ENCODE assay signal across 11 mouse cellular contexts in the genomic region with DNA sequence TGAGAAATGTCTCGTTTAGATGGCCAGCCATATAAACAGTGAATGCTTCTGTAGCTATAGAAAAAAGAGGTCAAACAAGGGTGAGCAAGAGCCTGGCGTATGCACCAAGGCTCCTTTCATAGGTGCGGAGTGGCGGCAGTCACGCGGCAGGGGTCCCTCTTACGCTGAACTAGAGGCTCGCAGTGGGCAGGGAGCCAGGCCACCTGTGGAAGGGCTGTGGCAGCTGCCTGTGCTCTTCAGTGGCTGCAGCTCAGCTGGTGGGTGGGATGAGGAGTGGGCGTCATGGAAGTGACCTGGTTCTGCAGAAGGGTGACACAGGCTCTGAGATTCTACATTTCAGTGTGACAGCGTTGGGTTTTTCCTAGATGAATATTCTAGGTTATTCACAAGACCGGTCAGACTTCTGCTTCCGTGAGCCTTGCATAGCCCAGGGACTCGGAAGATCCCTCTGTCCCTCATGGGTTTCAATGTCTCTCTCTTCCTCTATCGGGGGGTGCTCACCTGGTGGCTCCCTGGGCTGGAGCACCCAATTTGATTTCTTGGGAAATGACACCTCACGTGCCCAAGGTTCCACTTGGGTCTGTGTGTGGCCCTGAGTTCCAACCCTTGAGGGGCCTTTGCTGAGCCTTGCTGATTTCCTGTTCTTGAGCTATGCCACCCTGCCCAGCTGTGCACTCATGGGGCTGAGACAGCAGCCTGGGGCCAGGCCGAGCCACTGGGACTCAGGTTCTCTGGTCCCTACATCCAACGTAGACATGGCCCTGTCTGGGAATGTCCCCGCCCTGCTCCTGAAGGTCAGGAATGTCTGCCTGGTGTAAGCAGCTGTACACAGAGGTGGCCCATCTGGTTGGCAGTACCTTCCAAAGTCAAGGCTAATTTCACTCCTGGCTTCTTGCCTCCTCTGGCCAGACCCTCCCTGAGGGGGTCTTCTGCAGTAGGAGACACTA. TPM values are rescaled to one million over a fixed set of nuclear protein-coding genes. Genes with fewer than 3 reads are reported as not detected.
A peak's percentile ranks its signal among the peaks of the same experiment; 100 is the strongest.
DNase-seq lines count a peak whose midpoint lies in the region; ATAC-seq and TF ChIP-seq lines count a peak whose summit lies in the region.
"Had no signal": no experiment of that assay in that cellular context is flagged by ENCODE, and none has a peak within 500 bp of the region (broad histone marks: within the 10 kb centered on the region; RNA-seq: fewer than 3 reads in every experiment).

No protein-coding gene starts in this region.

- no peak overlapping the region for H3K4me2 ChIP-seq in forebrain, postnatal 0 days (ENCODE audit: low read depth)
- H3K4me2 ChIP-seq in forebrain, embryonic 16.5 days (ENCODE audit: low read length) = no peak overlapping the region
- H3K4me2 ChIP-seq in lung, embryonic 14.5 days = peak overlapping the region; percentile 7; the same call in 1 of the 2 replicates
- H3K4me2 ChIP-seq: embryonic facial prominence, embryonic 15.5 days had no signal

- H3K36me3 ChIP-seq in forebrain, postnatal 0 days (ENCODE audit: insufficient read depth) = no peaks in the 10 kb centered on the region
- no peaks in the 10 kb centered on the region for H3K36me3 ChIP-seq in forebrain, embryonic 16.5 days (ENCODE audit: control insufficient read depth, insufficient read depth)
- H3K36me3 ChIP-seq in lung, embryonic 14.5 days (ENCODE audit: insufficient read depth) = no peaks in the 10 kb centered on the region
- no peaks in the 10 kb centered on the region for H3K36me3 ChIP-seq in E14TG2a.4 (ENCODE audit: insufficient read depth, low read length)
- H3K36me3 ChIP-seq in limb, embryonic 10.5 days = no peaks in the 10 kb centered on the region
- H3K36me3 ChIP-seq: embryonic facial prominence, embryonic 15.5 days had no signal

- H3K4me3 ChIP-seq in forebrain, postnatal 0 days (ENCODE audit: low read depth, low read length) = no peak overlapping the region
- no peak overlapping the region for H3K4me3 ChIP-seq in forebrain, embryonic 16.5 days (replicated peaks; ENCODE audit: low read length)
- H3K4me3 ChIP-seq in lung, embryonic 14.5 days (ENCODE audit: low read depth, low read length) = no peak overlapping the region
- no peak overlapping the region for H3K4me3 ChIP-seq in lung, adult 2 months (replicated peaks; ENCODE audit: extremely low read depth, low read depth, low read length)
- H3K4me3 ChIP-seq in E14TG2a.4 (replicated peaks; ENCODE audit: low read length) = 0 out of 2 replicates have a peak overlapping the region, but pooled peaks have one; percentile 7
- H3K4me3 ChIP-seq in limb, embryonic 10.5 days = no peak overlapping the region
- H3K4me3 ChIP-seq in layer of hippocampus, adult 2 months = no peak overlapping the region
- H3K4me3 ChIP-seq: embryonic facial prominence, embryonic 15.5 days had no signal

- no peak overlapping the region for H3K27ac ChIP-seq in forebrain, postnatal 0 days (ENCODE audit: low read depth, low read length)
- no peak overlapping the region for H3K27ac ChIP-seq in forebrain, embryonic 16.5 days (ENCODE audit: low read length)
- 0 out of 2 replicates have a peak overlapping the region, but pooled peaks have one; percentile 30 for H3K27ac ChIP-seq in lung, embryonic 14.5 days (ENCODE audit: low read depth)
- H3K27ac ChIP-seq in limb, embryonic 10.5 days = peak overlapping the region; percentile 15; the same call in 1 of the 2 replicates
- H3K27ac ChIP-seq in layer of hippocampus, adult 2 months = no peak overlapping the region
- H3K27ac ChIP-seq: embryonic facial prominence, embryonic 15.5 days had no signal

- TF ChIP-seq CTCF in forebrain, postnatal 0 days (IDR thresholded peaks at IDR 0.05; ENCODE audit: low read depth) = no peak
- TF ChIP-seq CTCF in lung, embryonic 14.5 days (IDR thresholded peaks at IDR 0.05; ENCODE audit: low read depth) = peak; percentile 22; the same call in 1 of the 2 replicates
- no peak for TF ChIP-seq CTCF in lung, adult 2 months (IDR thresholded peaks at IDR 0.05; ENCODE audit: insufficient read depth, low read length)
- no peak for TF ChIP-seq CTCF in E14TG2a.4 (conservative IDR thresholded peaks at IDR 0.05; ENCODE audit: low read length)
- TF ChIP-seq CTCF in layer of hippocampus, adult 2 months (conservative IDR thresholded peaks at IDR 0.05) = no peak

- WGBS in forebrain, postnatal 0 days = 54% methylated on average over 18 of the region's 18 CpGs
- 58% methylated on average over 18 of the region's 18 CpGs for WGBS in forebrain, embryonic 16.5 days
- 43% methylated on average over 18 of the region's 18 CpGs for WGBS in lung, embryonic 14.5 days
- 75% methylated on average over 18 of the region's 18 CpGs for WGBS in lung, adult 2 months
- 76% methylated on average over 18 of the region's 18 CpGs for WGBS in limb, embryonic 10.5 days

- no peaks in the 10 kb centered on the region for H3K27me3 ChIP-seq in forebrain, postnatal 0 days (ENCODE audit: insufficient read depth, low read length)
- no peaks in the 10 kb centered on the region for H3K27me3 ChIP-seq in forebrain, embryonic 16.5 days (replicated peaks; ENCODE audit: control insufficient read depth, insufficient read depth, low read length)
- H3K27me3 ChIP-seq in lung, embryonic 14.5 days (ENCODE audit: insufficient read depth, low read length) = no peaks in the 10 kb centered on the region
- no peaks in the 10 kb centered on the region; the same call in 1 of the 2 replicates for H3K27me3 ChIP-seq in E14TG2a.4 (ENCODE audit: insufficient read depth, low read length)
- H3K27me3 ChIP-seq in limb, embryonic 10.5 days (ENCODE audit: low read depth, poor library complexity, severe bottlenecking) = no peaks in the 10 kb centered on the region
- H3K27me3 ChIP-seq: embryonic facial prominence, embryonic 15.5 days had no signal

- no peak overlapping the region for H3K9ac ChIP-seq in forebrain, postnatal 0 days
- no peak overlapping the region for H3K9ac ChIP-seq in forebrain, embryonic 16.5 days (replicated peaks; ENCODE audit: low read depth, low read length)
- no peak overlapping the region for H3K9ac ChIP-seq in lung, embryonic 14.5 days
- H3K9ac ChIP-seq: embryonic facial prominence, embryonic 15.5 days had no signal

- no peak for TF ChIP-seq POLR2A in lung, adult 2 months (IDR thresholded peaks at IDR 0.05; ENCODE audit: borderline replicate concordance, extremely low read depth, low read depth, low read length)

- peak; percentile 37 for DNase-seq in forebrain, postnatal 0 days
- DNase-seq in lung, embryonic 14.5 days = peak; percentile 73
- DNase-seq in lung, adult 2 months = no peak
- no peak for DNase-seq in limb, embryonic 10.5 days (ENCODE audit: low spot score)
- DNase-seq in frontal cortex, postnatal 14 days (ENCODE audit: low spot score in 2 of 2) = no peak
- DNase-seq in layer of hippocampus, adult 2 months (ENCODE audit: low spot score in 2 of 2) = no peak
- DNase-seq: cerebellum, adult 9-11 months; gastrocnemius, postnatal 10 days had no signal

- no peaks in the 10 kb centered on the region for H3K9me3 ChIP-seq in forebrain, postnatal 0 days (ENCODE audit: low read length)
- no peaks in the 10 kb centered on the region for H3K9me3 ChIP-seq in forebrain, embryonic 16.5 days (ENCODE audit: control insufficient read depth, low read length)
- no peaks in the 10 kb centered on the region for H3K9me3 ChIP-seq in lung, embryonic 14.5 days (ENCODE audit: low read depth, low read length)
- no peaks in the 10 kb centered on the region for H3K9me3 ChIP-seq in E14TG2a.4 (ENCODE audit: low read length)
- H3K9me3 ChIP-seq in limb, embryonic 10.5 days (replicated peaks) = no peaks in the 10 kb centered on the region
- H3K9me3 ChIP-seq: embryonic facial prominence, embryonic 15.5 days had no signal

- H3K4me1 ChIP-seq in forebrain, postnatal 0 days (ENCODE audit: insufficient read depth) = peaks cover 1% of the 10 kb centered on the region
- H3K4me1 ChIP-seq in forebrain, embryonic 16.5 days (replicated peaks; ENCODE audit: control insufficient read depth, insufficient read depth, low read length) = peaks cover 11% of the 10 kb centered on the region
- peaks cover 11% of the 10 kb centered on the region; the same call in 1 of the 2 replicates for H3K4me1 ChIP-seq in lung, embryonic 14.5 days (ENCODE audit: insufficient read depth)
- H3K4me1 ChIP-seq in lung, adult 2 months (ENCODE audit: control insufficient read depth, insufficient read depth, low read length) = no peaks in the 10 kb centered on the region
- H3K4me1 ChIP-seq in E14TG2a.4 (replicated peaks; ENCODE audit: low read depth, low read length) = peaks cover 63% of the 10 kb centered on the region
- peaks cover 57% of the 10 kb centered on the region for H3K4me1 ChIP-seq in limb, embryonic 10.5 days

- no peak for ATAC-seq in forebrain, postnatal 0 days
- no peak for ATAC-seq in forebrain, embryonic 16.5 days
- ATAC-seq in lung, embryonic 14.5 days (ENCODE audit: insufficient read depth) = peak; percentile 55; the same call in 1 of the 2 replicates

RNA-seq across cellular contexts. Expression of a gene that starts 55.0 kb away (rescaled TPM):
- total RNA-seq in forebrain, postnatal 0 days (2014; rRNA removed) = 99.3 and 112 TPM in 2 replicates
- 99.7 and 112 TPM in 2 replicates for polyA plus RNA-seq in forebrain, postnatal 0 days (2015; fragmentation: Nextera tagmentation; extraction: Ambion mirVana)
- 120 and 128 TPM in 2 replicates for polyA plus RNA-seq in forebrain, embryonic 16.5 days (2015; fragmentation: Nextera tagmentation; extraction: Ambion mirVana)
- 133 and 149 TPM in 2 replicates for polyA plus RNA-seq in lung, embryonic 14.5 days (2014; fragmentation: Nextera tagmentation; extraction: Ambion mirVana)
- 35.1 and 41.4 TPM in 2 replicates for polyA plus RNA-seq in lung, adult 2 months (2012; rRNA removed)
- 265 and 282 TPM in 2 replicates for polyA plus RNA-seq in limb, embryonic 10.5 days (2016; fragmentation: Nextera tagmentation; extraction: Ambion mirVana)
- total RNA-seq in layer of hippocampus, adult 2 months (2021) = 100 to 1,000 TPM; 102 to 114 TPM

Comparison
In these comparisons a context has a peak if more than half of its experiments do, and no peak if none do; other contexts are left out.
1. DNase-seq: peak in forebrain, postnatal 0 days (single experiment) and lung, embryonic 14.5 days (single experiment); none in lung, adult 2 months (single experiment), limb, embryonic 10.5 days (single experiment), frontal cortex, postnatal 14 days (0 of 2) and layer of hippocampus, adult 2 months (0 of 2).
2. H3K27ac ChIP-seq: peak in lung, embryonic 14.5 days (single experiment) and limb, embryonic 10.5 days (single experiment); none in forebrain, postnatal 0 days (single experiment), forebrain, embryonic 16.5 days (single experiment) and layer of hippocampus, adult 2 months (single experiment).